Mouse (Mus musculus): ENCODE data around the gene Mcrs1. TPM values are rescaled to one million over a fixed set of nuclear protein-coding genes. Genes with fewer than 3 reads are reported as not detected.
A peak's percentile ranks its signal among the peaks of the same experiment; 100 is the strongest.
"Not testable (repeated sequence)": the region's sequence is repeated elsewhere in the genome, so short reads cannot be mapped to it uniquely, and the experiment has no call there.

The Mcrs1 gene
- total RNA-seq, 2 experiments from 2014 or later, result 57.5 to 61.6 TPM

GRCm38 (mm10) chr15:99253175-99253479, 1.4 kb upstream of the Mcrs1 start:
- DNase-seq; intact Hi-C loops (cut with DNase I): not testable (repeated sequence)

GRCm38 (mm10) chr15:99252381-99253174, 817 bp upstream of the Mcrs1 start:
- intact Hi-C loops (cut with DNase I), result no loop called here
- peak in 1 of 2 experiments; percentile 81 for DNase-seq

GRCm38 (mm10) chr15:99251111-99251510, 650 bp downstream of the Mcrs1 start:
- intact Hi-C loops (cut with DNase I), result not testable (repeated sequence)

GRCm38 (mm10) chr15:99249938-99250337, 1.8 kb downstream of the Mcrs1 start:
- intact Hi-C loops (cut with DNase I), result no loop called here

More at GRCm38 (mm10) chr15:99251111-99251510, 650 bp downstream of the Mcrs1 start:
- not testable (repeated sequence) for DNase-seq

GRCm38 (mm10) chr15:99248972-99249371, 2.8 kb downstream of the Mcrs1 start:
- intact Hi-C loops (cut with DNase I), result no loop called here
- DNase-seq, result peak; percentile 44 to 65

More at GRCm38 (mm10) chr15:99249938-99250337, 1.8 kb downstream of the Mcrs1 start:
- no peak for DNase-seq

- DNase-seq; intact Hi-C loops (cut with DNase I): not testable (repeated sequence)
These were observed 5.0 kb downstream of the Mcrs1 start for GRCm38 (mm10) chr15:99246736-99247135.

- DNase-seq, result no peak
- intact Hi-C loops (cut with DNase I), result no loop called here
These were observed 9.7 kb downstream of the Mcrs1 start for GRCm38 (mm10) chr15:99242045-99242444.

- DNase-seq, result no peak
These were observed 10.5 kb downstream of the Mcrs1 start for GRCm38 (mm10) chr15:99241249-99241648.

GRCm38 (mm10) chr15:99240129-99240528, 11.6 kb downstream of the Mcrs1 start:
- DNase-seq, result no peak
- intact Hi-C loops (cut with DNase I), result no loop called here

More at GRCm38 (mm10) chr15:99241249-99241648, 10.5 kb downstream of the Mcrs1 start:
- intact Hi-C loops (cut with DNase I), result no loop called here

GRCm38 (mm10) chr15:99238006-99238405, 13.8 kb downstream of the Mcrs1 start:
- no peak for DNase-seq
- intact Hi-C loops (cut with DNase I), result loop anchor here (2.0 kb wide), 1 partner anchor 27 kb away; no protein-coding TSS in a partner anchor

GRCm38 (mm10) chr15:99234326-99235010, 17.3 kb downstream of the Mcrs1 start:
- no peak for DNase-seq
- intact Hi-C loops (cut with DNase I), result no loop called here

GRCm38 (mm10) chr15:99233719-99234118, 18.0 kb downstream of the Mcrs1 start:
- intact Hi-C loops (cut with DNase I), result no loop called here
- no peak for DNase-seq

- no peak for DNase-seq
- intact Hi-C loops (cut with DNase I), result no loop called here
These were observed 19.8 kb downstream of the Mcrs1 start for GRCm38 (mm10) chr15:99231998-99232397.

GRCm38 (mm10) chr15:99226090-99226489, 25.7 kb downstream of the Mcrs1 start:
- DNase-seq, result no peak
- intact Hi-C loops (cut with DNase I), result no loop called here

- intact Hi-C loops (cut with DNase I), result no loop called here
- DNase-seq, result peak in 1 of 2 experiments; percentile 29
These were observed 26.5 kb downstream of the Mcrs1 start for GRCm38 (mm10) chr15:99225081-99225810.

GRCm38 (mm10) chr15:99224208-99224911, 27.4 kb downstream of the Mcrs1 start, which contains the start of gene Kcnh3:
Gene Kcnh3, plus strand, starts transcription at chr15:99224861.
- peak; percentile 55 to 67 for DNase-seq
- intact Hi-C loops (cut with DNase I), result no loop called here

- DNase-seq, result peak; percentile 54
- intact Hi-C loops (cut with DNase I), result no loop called here
These were observed 28.1 kb downstream of the Mcrs1 start for GRCm38 (mm10) chr15:99223585-99224207.

- intact Hi-C loops (cut with DNase I), result no loop called here
- no peak for DNase-seq
These were observed 28.8 kb downstream of the Mcrs1 start for GRCm38 (mm10) chr15:99222794-99223584.
